Mouse (Mus musculus): ENCODE data around the gene Olfr584.

Gene Olfr584

GRCm38 (mm10) chr7:103081585-103081984 is at the start of gene Olfr584:
Gene Olfr584, plus strand, starts transcription at chr7:103081885.
- DNase-seq (ENCODE audit: low spot score) = no peak

DNA sequence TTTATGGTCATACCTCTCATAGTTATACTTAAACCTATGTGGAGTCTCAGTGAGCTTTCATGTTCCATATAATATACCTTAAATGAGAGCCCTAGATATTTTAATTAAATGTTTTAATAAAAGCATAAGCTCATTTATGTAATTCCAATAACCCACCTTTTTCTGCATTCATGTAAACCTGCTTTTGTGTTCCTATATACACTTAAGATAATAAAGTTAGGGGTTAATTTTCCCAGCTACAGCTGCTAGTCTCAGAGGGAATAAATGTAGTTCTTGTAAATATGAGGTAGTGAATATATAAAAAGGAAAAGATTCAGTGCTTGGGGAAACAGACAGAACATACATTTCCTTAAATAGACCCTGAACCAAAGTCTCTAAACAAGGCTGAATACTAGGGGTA is 44.0 kb upstream of the Olfr584 start, which contains the start of gene Olfr582:
Gene Olfr582 (plus strand): TSS at position 301 of the 400 bp plus-strand sequence.
- no peak for DNase-seq (ENCODE audit: low spot score)

DNA sequence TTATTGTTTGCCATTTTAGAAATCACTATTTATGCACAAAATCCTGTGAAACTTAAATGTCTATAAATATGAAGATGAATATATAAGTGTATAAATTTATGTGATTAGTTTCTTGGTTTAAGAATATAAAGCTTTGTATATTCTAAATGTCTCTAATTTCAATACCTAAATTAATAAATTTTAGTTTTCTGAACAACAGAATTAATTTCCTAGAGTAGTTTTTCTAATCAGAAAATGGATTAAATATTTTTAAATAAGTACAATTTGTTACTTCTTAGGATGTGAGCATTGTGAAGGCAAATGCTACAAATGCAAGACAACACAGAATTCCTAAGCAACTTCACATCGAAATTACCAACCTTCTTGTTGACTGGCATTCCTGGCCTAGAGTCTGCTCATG is 30.7 kb upstream of the Olfr584 start, which contains the start of gene Olfr583:
Gene Olfr583 (plus strand): TSS at position 301 of the 400 bp plus-strand sequence.
- no peak for DNase-seq (ENCODE audit: low spot score)

GRCm38 (mm10) chr7:103097420-103097819 is 15.7 kb downstream of the Olfr584 start, which contains the start of gene Olfr585:
Gene Olfr585, plus strand, starts transcription at chr7:103097720.
- DNase-seq (ENCODE audit: low spot score) = no peak

GRCm38 (mm10) chr7:103119406-103119805 is 37.7 kb downstream of the Olfr584 start:
- DNase-seq (ENCODE audit: low spot score) = no peak

DNA sequence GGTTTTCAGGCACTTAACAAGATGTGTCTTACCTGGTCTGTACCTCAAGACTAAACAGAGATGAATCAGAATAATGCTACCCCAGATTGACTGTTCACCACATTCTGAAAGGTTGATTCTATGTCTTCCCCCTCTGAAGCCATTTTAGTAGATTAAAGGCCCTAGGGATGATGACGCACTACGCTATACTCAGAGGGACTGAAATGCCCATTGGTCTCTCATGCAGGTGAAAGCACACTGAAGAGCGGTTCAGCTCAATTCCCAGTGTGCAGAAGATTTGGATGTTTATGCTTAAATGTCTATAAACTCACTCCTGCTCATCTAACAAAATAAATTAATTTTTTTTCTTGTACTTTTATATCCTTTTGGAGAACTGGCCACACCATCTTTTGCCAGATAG is 43.9 kb downstream of the Olfr584 start, which contains the start of gene Olfr586:
Gene Olfr586 (minus strand): TSS at position 101 of the 400 bp plus-strand sequence.
- no peak for DNase-seq (ENCODE audit: low spot score)

Data from layer of hippocampus, adult 11-12 months (tissue).